Mouse (Mus musculus) cerebellum, adult 2 months (tissue): Measurements from ENCODE around the gene Stard13.

Experiments used
- CTCF ChIP-seq: fragments of 200-500 bp; IDR thresholded peaks from 2 replicates; pipeline ENCODE4 v1.5.1; 2011; ENCODE audit warnings: low read depth, mild to moderate bottlenecking, control low read depth, low read length, moderate library complexity, borderline replicate concordance; ENCODE audit not compliant: insufficient read depth
- POLR2A ChIP-seq: fragments of 200-500 bp; IDR thresholded peaks from 2 replicates; pipeline ENCODE4 v1.6.1; 2011; ENCODE audit warnings: low read length, control low read depth, borderline replicate concordance; ENCODE audit not compliant: insufficient read depth

DNA sequence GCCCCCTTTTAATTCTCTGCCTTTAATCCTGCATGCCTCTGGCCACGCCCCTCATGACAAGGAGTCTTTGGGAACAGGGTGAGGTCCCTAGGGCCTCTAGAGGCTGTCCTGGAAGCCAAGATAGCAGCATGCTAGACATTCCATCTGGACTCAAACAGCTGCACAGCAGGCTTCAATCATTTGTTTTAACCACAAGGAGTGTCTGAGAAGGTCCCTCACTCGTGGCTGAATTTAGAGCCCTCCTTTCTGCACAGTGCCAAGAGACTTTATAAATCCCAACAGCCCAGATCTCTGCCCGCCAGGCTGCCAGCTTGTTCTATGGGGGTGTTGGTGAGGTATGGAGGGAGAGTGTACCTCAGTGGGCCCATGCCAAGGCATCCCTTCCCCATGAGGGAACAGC lies 78.9 kb downstream of the Stard13 start:
- TF ChIP-seq CTCF (no peak), POLR2A (no peak)
